Mouse (Mus musculus): ENCODE measurements at regions not wholly inside any gene's neighbourhood (a gene's known extent, or its start where the extent isn't known, plus 50 kb on each side); places are given as distances from the start of the nearest gene placed in this dataset.

DNA sequence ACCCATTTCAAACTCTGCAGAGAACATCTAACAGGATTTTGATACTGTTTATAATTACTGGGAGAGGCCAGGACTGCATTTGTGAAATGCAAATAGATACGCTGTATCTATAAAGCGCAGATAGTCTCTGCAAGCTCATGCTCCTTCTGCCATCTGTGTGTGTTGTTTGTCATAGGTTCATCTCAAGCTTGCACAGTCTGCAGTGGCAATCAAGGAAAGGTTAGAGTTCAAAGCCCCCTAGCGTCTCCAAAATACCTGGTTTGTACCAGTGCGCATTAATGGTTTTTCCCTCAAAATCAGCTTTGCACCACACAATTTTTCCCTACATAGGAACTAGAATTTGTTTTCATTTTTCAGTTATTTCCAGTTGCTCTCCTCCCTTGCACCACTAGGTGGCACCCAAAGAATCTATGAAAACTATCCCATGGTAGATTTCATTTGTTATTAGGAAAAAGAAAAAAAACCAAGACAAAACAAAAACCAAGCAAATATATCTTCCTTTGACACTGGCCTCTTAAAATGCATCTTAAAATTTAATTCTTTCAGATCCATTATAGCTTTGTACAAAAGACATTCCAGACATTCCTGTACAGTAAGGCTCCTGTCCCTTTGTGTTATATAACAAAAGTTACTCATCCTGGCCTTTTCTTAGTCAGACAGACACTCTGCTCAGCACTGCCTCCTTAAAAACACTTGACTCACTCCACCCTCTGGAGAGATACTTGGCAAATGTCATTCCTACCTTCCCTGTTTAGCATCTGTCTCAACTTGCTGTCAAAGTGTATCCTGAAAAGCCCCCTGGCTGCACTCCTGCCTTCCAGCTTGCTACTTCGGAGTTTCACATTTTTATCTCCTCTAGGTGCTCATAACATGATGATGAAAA is 92.7 kb upstream of the Rap2b start:
- DNase-seq = peak; percentile 40

DNA sequence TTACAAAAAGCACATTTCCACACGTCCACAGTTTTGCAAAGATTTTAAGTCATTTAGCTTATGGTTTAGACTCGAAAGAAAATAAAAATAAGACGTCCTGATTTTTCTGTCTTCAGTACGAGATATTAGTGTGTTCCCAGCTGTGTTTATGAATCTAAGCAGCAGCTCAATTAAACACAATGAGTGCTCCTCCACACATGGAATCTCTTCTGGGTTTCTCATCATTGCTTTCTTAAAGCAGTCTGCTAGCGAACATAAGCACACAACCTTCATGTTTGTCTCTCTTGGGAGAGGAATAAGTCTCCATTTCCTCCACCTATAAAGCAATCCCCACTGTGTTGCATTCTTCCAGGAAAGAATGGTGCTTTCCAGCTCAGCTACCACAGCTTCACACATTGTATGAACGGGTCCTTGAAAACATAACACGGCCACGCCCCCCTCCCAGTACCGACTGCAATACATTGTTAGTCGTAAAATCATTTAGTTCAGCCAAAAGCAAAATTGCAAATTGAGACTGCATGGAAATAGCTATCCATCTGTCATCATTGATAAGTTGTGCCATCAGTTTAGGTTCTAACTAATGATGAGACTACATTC is 75.4 kb upstream of the Rap2b start:
- DNase-seq = no peak

- DNase-seq = no peak
Observed at GRCm38 (mm10) chr3:61288195-61288594, 73.2 kb upstream of the Rap2b start.

- no peak for DNase-seq
Observed at GRCm38 (mm10) chr3:61294855-61295254, 66.6 kb upstream of the Rap2b start.

GRCm38 (mm10) chr3:61297290-61297689 is 64.1 kb upstream of the Rap2b start:
- DNase-seq = no peak

- DNase-seq = no peak
Observed at GRCm38 (mm10) chr3:61302214-61302613, 59.2 kb upstream of the Rap2b start.

GRCm38 (mm10) chr3:61303485-61303884 is 58.0 kb upstream of the Rap2b start:
- no peak for DNase-seq

DNA sequence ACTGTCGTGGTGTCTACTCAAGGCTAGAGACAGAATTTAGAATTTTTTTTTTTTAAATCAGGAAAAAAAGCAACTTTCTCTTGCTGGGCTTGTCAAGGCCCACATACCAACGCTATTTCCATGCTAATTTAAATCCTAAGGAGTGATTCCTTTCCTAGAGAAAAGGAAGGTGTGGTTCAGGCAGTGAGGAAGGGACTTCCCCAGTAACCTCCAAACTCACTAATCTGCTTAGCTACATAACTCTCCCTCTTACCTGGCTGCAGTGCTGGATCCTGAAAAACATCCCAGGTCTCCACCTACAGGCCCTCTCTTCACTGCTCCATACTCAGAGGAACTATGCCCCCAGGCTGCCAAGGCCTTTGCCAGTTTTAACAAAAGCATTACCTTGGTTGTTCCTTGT is 55.1 kb upstream of the Rap2b start:
- no peak for DNase-seq

- DNase-seq = no peak
Observed at GRCm38 (mm10) chr3:61308764-61309163, 52.7 kb upstream of the Rap2b start.

DNA sequence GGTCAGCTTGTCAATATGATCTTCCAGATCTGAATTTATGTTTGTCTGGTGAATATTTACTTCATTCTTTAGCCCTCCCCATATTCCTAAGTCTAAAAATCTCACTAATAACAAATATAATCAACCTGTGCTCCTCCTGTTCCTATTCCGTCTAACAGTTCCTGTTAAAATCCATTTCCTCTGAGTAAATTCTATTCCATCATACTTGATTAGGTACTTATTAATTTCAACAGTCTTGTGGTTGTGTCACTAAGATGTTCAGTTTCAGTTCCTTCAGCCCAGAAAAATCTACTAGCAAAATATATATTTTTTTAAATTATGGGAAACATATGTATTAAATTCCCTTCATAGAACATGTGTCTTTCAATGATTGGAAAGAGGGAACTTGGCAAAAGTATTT is 52.2 kb upstream of the Rap2b start:
- no peak for DNase-seq

Data from lung, postnatal 10 days (tissue).